Mouse (Mus musculus) olfactory bulb, adult 2 months (tissue): ENCODE measurements around the gene Tmem69.

Experiments
- CTCF ChIP-seq: fragments of 200-500 bp; IDR thresholded peaks from 2 replicates; pipeline ENCODE4 v1.5.1; 2012; ENCODE audit warnings: low read depth, mild to moderate bottlenecking, low read length, moderate library complexity; ENCODE audit not compliant: insufficient read depth
- POLR2A ChIP-seq: fragments of 200-500 bp; IDR thresholded peaks from 2 replicates; pipeline ENCODE4 v1.6.1; 2012; ENCODE audit warnings: mild to moderate bottlenecking, low read depth, low read length, moderate library complexity; ENCODE audit not compliant: insufficient read depth

- TF ChIP-seq CTCF (no peak), POLR2A (no peak)
Observed at GRCm38 (mm10) chr4:116537737-116538136, 18.0 kb downstream of the Tmem69 start.
